Mouse (Mus musculus): ENCODE results near the gene Sh3kbp1.

The Sh3kbp1 gene

DNA sequence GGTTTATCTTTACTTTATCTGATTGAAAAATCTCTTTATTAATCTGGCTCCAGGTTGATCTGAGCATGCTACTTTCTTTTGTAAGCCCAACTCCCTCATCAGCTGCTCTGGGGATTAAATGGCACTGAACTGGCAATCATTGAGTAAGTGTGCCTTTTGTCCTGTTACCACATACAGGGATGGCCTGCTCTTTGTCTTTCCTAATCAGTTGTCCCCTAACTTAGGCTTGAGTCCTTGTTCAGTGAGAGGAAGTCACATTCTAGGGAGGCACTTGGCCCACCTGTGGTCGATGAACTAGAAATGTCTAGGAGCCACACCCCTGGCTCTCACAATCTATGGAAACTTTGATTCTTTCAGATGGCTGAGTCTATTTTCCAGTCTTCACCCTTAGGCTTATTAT is 58.4 kb downstream of the Sh3kbp1 start:
- no peak for DNase-seq

DNA sequence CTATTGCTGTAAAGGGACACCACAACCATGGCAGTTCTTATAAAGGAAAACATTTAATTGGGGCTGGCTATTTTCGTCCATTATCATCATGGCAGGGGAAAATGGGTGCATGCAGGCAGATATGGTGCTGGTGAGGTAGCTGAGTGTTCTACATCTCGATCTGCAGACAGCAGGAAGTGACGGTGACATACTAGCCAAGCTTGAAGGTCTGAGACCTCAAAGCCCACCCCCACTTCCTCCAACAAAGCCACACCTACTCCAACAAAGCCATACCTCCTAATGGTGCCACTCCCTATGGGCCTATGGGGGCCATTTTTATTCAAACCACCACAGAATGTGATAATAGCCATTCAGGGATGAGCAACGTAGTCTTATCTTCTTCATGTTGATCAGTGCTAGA is 59.8 kb downstream of the Sh3kbp1 start:
- DNase-seq: no peak

DNA sequence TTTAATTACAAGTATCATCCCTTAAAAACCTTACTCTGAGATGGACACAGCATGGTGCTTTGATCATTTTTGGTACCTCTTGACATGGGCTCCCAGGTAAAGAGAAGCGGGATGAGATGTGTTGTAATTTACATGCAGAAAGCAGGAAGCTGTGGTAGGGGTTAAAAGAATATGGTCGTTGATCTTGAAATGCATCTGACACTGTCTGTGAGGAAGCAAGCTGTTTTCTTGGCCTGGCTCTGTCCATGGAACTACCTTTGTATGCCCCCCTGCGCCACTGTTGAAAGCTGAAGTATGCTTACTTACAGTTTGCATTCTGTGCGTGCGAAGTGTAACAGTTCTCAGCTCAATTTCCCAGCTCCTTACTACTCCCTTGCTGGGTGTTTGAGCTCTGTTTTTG is 61.6 kb downstream of the Sh3kbp1 start:
- DNase-seq: no peak

DNA sequence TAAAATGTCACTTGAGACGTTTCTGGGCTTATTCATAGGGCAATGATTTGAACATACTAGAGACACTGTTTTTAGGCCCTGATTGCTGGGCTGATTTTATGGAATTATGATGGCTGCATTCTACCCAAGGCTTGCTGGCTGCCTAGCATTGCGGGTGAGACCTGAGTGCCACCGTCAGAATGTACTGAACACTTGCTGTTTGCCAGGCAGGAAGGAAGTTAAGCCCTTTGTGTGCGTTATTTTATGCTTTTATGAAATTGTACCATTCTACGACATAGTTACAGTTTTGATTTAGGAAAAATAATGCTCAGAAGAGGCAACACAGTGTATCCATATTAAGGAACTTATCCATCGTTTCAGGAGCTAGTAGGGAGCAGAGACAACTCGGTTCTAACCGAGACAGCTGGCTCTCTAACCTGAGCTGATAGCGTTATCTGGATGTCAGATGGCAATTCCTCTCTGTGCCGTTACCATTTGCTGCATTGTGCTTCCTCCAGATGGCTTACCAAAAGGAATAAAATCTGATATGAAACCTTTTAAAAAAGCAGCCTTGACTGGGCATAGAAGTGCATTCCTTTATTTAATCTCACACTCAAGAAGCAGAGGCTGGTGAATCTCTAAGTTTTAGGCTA is 62.8 kb downstream of the Sh3kbp1 start:
- no peak for DNase-seq

DNA sequence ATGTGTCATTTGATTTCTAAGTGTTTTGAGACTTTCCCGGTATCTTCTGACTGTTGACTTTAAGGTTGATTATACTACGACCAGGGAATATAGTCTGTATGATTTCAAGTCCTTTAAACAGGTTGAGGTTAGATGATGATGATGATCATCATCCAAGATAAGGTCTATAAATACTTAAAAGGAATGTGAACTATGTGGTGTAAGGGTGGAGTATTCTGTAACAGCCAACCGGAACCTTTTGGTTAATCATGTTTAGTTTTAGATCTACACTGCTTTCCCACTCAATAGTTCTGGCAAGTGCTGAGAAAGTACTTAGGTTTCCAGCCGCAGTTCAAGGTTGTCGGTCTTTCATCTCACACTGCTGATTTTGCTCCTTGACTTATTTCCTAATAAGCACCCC is 66.1 kb downstream of the Sh3kbp1 start:
- no peak for DNase-seq

DNA sequence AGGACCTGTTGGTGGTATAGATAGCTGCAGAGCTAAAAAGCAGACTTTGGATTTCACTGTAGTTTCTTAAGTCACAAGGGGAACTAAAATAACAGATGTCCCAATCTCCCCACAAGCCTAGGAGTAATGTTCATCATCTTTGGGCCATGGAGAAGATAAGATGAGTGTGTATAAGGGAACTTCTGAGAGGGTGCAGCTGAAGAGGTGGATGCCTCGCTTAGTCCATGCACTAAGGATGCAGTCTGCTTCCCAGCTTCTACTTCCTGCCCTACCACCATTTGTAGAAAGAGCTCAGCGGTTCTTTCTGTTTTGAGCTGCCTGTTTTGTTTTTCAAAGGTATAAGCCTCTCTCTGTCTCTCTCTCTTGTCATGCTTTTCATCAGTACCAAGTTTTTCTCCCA is 69.5 kb downstream of the Sh3kbp1 start:
- no peak for DNase-seq

DNA sequence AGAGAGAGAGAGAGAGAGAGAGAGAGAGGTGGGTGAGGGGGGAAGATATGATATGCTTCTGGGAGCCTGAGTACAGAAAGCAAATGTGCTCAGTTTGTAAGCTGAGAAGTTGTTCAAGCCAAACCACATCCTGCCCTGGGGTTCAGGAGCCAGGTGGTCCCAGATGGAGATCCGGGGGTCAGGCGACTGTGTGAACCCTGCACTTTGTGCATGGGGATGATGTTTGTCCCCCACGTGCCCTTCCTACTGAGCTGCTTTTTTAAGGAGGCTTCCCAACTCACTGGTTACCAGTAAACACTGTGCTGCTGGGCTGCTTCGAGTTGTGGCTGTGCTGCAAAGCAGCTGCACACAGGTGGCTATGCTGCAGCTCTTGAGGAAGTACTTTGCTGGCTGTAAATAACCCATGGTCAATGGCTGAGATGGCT is 70.0 kb downstream of the Sh3kbp1 start:
- DNase-seq: no peak

DNA sequence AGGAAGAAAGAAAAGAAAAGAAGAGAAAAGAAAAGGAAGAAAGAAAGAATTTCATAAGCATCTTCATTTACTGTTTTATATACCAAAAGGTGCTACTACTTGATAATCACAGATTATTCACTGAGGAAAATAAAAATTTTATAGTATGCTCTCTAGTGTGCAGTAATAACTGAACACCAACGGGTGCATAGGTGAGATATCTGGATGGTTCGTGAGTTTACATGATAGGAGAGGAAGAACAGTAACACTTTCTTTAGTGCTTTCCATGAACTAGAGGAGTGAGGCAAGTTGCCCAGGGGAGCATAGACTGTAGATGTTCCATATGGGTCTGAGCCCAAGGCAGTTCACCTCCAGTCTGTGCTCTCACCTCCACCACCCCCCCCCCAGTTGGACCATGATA is 75.8 kb downstream of the Sh3kbp1 start:
- DNase-seq: no peak

DNA sequence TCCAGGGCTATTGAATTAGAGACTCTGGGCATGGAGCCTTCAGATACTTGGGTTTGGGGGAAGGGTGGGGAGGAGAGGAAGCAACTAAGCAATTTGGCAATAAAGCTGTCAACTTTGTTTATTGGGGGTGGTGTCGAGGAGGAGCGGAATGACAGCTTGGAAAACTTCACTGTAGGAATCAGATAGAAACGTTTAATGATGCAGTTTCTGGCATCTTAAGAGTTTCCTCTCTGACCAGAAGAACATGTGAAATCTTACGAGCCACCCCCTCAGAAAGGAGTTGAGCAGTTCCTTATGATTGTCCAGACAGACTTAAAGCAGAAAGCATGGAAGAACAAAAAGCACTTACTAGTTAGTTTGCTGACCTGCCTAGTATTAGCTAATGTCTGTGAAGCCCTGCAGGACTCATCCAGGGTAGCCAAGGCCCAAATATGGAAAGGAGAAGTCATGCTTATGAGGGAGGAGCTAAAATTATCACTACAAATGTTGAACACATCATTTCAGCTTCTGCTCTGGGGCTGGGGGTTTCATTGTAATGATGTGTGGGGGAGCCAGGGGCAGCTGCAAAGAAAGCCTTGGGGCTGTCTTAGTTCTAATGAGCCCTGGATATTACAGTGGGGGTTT is 77.4 kb downstream of the Sh3kbp1 start:
- DNase-seq: no peak

DNA sequence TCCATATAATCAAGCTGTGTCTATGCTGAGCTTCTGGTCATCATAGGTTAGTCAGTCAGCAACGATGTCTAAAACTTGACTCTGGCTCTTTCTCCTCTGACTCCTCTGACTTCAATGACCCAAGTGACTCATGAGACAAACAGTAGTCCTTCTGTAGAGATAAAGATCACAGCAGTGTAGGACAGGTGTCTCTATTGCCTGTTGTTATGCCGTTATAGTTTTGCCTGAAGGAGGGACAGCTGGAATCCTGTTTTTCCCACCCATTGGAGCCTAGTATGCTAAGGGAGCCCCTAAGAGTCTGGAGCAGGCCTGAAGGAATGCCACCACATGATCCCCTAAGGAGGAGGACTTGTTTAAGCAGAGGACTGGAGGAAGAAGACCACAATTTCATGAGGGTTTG is 78.3 kb downstream of the Sh3kbp1 start:
- DNase-seq: no peak

DNA sequence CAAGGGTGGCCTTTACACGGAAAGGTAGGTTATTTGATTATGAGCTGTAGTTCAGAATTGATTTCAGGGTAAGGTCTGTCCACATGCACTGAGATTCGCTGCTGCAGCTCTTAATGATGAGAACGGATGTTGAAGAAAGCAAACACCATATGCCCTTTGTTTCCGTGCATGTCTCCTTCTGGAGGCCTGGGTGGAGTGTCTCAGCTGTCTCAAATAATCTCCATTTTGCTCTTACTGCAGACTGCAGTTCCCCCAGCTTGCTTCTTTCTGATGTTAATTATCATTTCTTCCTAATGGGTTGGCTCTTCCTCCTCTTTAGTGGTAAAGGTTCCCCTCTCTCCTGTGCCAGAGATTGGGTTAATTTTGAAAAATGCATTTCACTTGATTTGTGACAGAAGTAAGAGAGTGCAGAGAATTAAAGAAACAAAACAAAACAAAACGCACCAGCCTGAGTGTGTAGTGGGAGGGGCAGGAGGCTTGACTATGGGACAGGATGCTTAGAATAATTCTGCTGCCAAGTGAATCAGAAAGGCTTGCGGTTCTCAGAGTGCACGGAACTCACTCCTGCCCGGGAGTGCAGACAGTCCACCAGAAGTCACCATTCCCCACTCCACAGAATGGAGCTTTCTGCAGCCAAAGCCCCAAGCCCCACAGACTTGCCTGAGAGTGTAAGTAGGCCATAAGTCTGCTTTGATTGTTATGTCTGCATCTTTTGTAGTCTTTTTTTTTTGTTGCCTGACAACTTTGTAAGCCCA is 81.2 kb downstream of the Sh3kbp1 start:
- DNase-seq: no peak

DNA sequence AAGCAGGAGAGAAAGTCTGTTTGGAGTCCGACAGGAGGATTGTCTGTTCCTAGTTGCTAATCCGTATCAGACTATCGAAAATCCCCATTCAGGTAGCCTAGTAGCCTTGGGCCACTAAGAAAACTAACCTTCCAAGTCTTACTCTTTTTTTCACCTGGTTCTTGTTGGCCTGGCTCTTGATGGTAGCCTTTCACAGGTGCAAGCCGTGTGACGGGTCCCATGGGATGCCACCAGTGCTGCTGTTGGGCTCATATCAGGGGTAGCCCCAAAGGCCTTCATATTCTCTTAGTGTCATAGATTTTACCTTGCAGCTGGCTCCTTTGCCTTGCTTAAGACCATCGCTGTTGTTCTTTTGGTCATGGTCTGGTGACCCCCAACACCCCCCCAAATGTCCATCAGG is 82.2 kb downstream of the Sh3kbp1 start:
- DNase-seq: no peak

DNA sequence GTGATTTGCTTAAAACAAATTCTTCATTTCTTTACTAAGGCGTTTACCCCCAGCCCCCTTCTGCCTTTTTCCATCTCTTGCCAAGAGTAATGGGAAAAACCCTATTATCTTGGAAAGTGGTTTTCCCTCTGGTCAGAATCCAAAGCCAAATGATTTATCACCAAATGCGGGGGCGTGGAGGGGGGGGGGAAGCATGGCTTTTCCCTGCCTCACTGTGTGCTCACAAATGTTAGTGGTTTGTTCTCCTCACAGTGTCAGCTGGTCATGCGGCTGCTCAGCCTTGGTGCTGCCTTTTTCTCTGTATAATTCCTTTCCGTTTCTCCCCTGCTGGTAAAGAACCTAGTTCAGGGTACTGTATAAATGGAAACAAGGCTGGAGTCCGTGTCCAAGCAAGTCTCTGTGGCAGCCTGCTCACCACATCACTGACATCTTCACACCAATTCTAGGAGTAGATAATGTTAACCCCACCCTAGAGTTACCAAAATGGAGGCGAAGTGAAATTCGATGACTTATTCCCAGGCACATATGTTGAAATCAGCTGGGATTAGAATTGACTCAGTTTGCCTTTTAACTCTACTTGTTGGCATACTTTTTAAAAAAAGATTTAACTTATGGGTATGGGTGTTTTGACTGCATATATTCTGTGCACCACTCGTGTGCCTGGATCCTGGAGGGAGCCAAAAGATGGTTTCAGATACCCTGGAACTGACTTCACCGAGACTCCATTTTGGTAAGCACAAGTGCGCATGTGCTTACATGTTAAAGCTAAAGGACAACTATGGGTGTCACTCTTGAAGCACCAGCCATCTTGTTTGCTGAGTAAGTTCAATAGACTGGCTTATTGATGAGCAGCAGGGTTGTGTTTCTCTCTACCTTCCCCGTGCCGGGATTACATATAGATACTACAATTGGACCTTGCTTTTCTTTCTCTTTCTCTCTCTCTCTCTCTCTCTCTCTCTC is 84.3 kb downstream of the Sh3kbp1 start:
- no peak for DNase-seq

DNA sequence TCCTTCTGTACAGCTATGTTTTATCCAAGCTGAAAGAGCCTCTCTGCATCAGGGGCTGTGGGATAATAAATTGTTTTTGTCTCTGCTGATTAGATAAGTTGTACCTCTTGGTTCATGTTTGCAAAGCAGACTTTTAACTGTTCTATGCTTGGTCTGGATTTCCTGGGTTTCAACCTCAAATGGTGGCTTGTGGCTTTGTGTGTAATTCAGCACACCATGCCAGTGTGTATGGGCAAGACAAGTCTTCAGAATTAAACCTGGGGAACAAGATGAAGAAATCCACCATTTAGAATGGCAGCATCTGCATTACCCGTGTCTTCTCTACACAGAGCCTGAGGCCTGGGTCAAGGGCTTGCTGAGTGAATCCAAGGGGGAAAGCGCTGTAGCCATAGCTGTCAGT is 86.1 kb downstream of the Sh3kbp1 start:
- no peak for DNase-seq

DNA sequence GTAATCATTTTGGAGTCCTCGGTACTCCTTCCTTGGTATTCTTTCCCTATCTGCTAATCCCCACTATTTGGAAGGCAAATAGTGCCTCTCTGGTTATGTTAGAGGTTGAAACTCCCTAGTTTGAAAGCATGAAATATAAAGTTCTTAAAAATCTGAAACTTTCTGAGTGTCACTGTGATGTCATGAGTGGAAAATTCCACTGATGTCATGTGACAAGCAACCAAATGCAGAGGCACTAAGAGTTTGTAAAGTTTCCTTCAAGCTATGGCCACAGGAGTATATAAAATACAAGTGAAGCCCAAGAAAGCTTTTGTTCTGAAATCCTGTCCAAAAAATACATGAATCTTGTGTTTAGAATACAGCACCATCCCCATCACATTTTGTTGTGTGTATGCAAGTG is 94.3 kb downstream of the Sh3kbp1 start:
- no peak for DNase-seq

DNA sequence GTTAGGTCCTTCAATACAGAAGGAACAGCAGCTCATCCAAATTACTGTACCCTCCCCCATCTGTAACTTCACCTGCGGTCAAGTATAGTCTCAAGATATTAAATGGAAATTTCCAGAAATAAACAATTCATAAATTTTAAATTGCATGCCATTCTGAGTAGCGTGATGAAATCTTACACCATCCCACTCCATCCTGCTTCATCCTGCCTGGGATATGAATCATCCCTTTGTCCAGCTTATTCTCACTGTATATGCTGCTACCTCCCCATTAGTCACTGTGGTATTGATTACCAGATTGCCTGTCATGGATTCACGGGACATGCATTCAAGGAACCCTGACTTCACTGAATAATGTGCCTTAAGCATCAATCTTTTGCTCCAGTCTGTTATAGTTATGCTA is 104.3 kb downstream of the Sh3kbp1 start:
- no peak for DNase-seq

DNA sequence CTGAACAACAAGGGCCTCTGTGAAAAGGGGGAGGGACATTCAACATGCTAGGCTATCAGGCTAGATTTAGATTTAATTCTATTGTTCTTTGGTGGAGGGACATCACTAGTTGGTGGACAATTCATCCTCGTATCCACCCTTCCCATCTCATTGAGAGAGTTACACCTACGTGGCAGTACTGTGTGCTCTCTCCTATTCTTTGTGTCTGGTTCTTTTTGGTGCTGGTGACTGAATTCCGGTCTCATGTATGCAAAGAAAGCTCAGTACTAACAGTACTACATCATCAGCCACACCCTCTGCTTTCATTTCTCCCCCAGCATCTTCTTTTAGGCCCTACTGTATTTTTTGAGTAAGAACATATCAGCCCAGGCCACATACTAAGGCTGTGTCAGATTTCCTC is 105.8 kb downstream of the Sh3kbp1 start:
- DNase-seq: no peak

DNA sequence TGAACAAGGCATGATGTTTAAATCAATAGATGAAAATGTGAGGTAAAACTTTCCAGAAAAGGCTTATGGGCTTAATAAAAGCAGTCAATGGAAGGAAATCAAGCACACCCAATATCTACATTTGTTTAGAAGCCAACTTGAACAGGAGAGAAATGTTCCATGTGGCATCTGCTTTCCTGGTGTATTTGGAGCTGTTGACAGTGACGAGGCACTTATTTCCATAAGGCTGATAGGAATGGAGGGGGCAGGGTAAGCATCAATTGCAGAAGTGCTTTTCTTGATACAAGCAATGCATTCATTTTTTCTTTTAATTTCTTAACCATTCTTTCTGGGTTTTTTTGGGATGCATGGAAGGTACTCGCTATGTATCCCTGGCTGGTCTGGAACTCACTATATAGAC is 106.9 kb downstream of the Sh3kbp1 start:
- DNase-seq: no peak

DNA sequence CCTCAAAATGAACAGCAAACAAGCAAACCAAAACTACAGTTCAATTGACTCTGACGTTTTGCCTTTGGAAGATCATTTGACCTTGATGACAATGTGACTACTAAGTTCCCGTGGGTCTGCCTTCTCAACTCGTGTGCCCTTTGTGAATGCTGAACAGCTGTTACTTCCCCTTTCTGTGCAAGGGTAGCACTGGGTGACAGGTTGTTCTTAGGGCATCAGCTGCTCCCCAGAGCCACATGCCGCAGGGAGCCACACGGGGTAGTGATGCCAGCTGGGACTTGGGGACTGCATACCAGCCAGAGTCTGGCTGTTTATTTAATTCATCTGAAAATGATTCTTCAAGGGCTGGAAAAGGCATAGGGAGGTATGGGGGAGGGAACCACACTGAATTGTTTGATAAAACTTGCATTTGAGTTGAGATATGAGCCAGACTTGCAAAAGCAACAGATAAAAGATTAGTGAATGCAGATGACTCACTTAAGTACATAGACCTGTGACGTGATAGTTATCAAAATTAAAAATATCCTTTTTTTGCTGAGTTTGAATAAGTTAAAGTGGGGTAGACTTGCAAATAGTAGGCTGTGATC is 108.5 kb downstream of the Sh3kbp1 start:
- DNase-seq: no peak

DNA sequence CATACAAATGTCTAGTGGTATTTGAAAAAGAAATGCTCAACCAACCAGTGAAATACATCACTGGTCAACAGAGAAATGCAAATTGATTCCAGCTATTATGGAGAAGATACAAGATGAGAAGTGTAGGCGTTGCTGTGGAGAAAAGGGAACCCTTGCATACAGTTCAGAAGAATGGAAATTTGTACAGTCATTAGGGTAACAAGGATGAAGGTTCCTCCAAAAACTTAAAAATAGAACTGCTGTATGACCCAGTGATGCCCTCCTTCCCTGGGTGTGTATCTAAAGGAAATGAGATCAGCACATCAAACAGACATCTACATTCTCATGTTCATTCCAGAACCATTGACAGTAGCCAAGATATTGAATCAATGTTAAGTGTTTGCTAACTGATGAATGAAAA is 110.3 kb downstream of the Sh3kbp1 start:
- no peak for DNase-seq

DNA sequence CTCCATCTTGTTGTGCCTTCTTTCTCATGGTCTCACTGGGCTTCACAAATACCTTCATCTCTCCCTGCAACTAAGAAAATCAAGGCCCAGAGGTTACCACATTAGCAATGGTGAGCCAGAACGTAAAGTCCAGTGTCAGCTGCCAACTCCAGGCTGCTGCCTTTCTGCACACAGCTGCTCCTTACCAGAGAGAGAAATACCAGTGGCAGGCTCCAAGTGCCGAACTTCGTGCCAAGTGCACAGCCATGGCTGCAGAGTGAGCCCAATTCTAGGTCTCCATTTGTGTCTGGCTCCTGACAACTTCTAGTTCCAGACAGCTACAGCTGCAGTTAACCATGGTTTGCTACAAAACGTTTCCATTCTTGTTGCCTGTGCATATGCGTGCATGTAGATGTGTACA is 117.0 kb downstream of the Sh3kbp1 start:
- DNase-seq: no peak

DNA sequence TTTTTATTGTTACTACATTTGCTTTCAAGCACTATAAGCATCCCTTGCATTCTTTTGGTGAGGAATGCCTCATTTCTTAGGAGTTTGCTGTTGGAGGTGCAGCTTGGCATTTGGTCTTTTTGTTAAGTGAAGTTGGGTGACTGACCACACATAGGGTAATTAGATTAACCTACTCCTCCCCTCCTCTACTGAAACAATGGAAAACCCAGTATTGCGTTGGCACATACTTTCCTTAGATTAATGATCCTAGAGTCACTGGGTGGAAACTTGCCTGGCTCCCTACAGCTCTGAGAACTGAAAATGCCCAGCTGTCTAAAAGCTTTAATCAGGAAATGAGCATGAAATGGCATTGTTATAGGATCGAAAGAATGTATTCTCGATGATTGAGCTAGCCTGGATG is 117.5 kb downstream of the Sh3kbp1 start:
- DNase-seq: no peak

DNA sequence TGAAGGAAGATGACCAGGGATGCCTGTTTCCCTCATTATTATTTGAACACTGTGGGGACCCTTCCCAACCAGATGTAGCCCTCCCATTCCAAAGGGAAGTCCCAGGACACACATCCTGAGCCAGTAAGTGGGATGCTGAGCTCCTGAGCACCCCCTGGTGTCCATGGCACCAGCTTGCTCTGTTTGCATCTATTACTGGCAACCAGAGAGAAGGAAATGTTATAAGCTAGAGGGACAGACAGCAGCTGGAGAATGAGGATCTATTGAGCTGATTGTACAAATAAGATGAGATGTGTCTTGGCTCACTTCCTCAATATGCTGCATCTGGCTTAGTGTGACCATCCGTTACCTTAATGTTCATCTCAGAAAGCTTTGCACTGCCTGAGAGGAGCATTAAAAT is 124.8 kb downstream of the Sh3kbp1 start:
- DNase-seq: no peak

Data from cerebellum, adult 11-12 months (tissue).